Comparison of ENCODE assay signal across 20 mouse cellular contexts in genomic region chr2:149512870-149513269, GRCm38 (mm10).
DNase-seq lines count a peak whose midpoint lies in the region; ATAC-seq and TF ChIP-seq lines count a peak whose summit lies in the region.
"Had no signal": no experiment of that assay in that cellular context is flagged by ENCODE, and none has a peak within 500 bp of the region (broad histone marks: within the 10 kb centered on the region; RNA-seq: fewer than 3 reads in every experiment).

No protein-coding gene starts in this region.

- no peak for TF ChIP-seq CTCF in brain, embryonic 14.5 days (IDR thresholded peaks at IDR 0.05; ENCODE audit: borderline replicate concordance, extremely low read depth, insufficient read depth, insufficient read length)

- no peak for TF ChIP-seq POLR2A in brain, embryonic 14.5 days (IDR thresholded peaks at IDR 0.05; ENCODE audit: borderline replicate concordance, extremely low read depth, insufficient read depth, insufficient read length, poor library complexity, severe bottlenecking)

- H3K4me3 ChIP-seq in hindbrain, embryonic 11.5 days (ENCODE audit: low read depth, low read length): no peak overlapping the region
- no peak overlapping the region for H3K4me3 ChIP-seq in hindbrain, embryonic 16.5 days (ENCODE audit: low read length)
- peak overlapping the region; percentile 53 for H3K4me3 ChIP-seq in megakaryocyte, embryonic 14.5 days (replicated peaks)
- H3K4me3 ChIP-seq in midbrain, embryonic 12.5 days: no peak overlapping the region
- no peak overlapping the region for H3K4me3 ChIP-seq in midbrain, embryonic 13.5 days (replicated peaks)
- H3K4me3 ChIP-seq: embryonic facial prominence, embryonic 10.5 days; embryonic facial prominence, embryonic 12.5 days; forebrain, embryonic 13.5 days; forebrain, embryonic 15.5 days had no signal

- no peaks in the 10 kb centered on the region for H3K4me1 ChIP-seq in hindbrain, embryonic 11.5 days (replicated peaks; ENCODE audit: control insufficient read depth, insufficient read depth, low read length)
- H3K4me1 ChIP-seq in hindbrain, embryonic 16.5 days (ENCODE audit: control insufficient read depth, insufficient read depth, low read depth, low read length): no peaks in the 10 kb centered on the region
- H3K4me1 ChIP-seq in megakaryocyte, embryonic 14.5 days: no peaks in the 10 kb centered on the region
- H3K4me1 ChIP-seq in midbrain, embryonic 12.5 days: no peaks in the 10 kb centered on the region
- H3K4me1 ChIP-seq in midbrain, embryonic 13.5 days (replicated peaks): no peaks in the 10 kb centered on the region
- H3K4me1 ChIP-seq: embryonic facial prominence, embryonic 10.5 days; embryonic facial prominence, embryonic 12.5 days; forebrain, embryonic 13.5 days; forebrain, embryonic 15.5 days had no signal

- H3K27me3 ChIP-seq in hindbrain, embryonic 11.5 days (ENCODE audit: control insufficient read depth, insufficient read depth, low read length): no peaks in the 10 kb centered on the region
- H3K27me3 ChIP-seq in hindbrain, embryonic 16.5 days (replicated peaks; ENCODE audit: control insufficient read depth, insufficient read depth, low read length): no peaks in the 10 kb centered on the region
- no peaks in the 10 kb centered on the region for H3K27me3 ChIP-seq in megakaryocyte, embryonic 14.5 days (replicated peaks)
- H3K27me3 ChIP-seq in midbrain, embryonic 12.5 days: no peaks in the 10 kb centered on the region
- no peaks in the 10 kb centered on the region for H3K27me3 ChIP-seq in midbrain, embryonic 13.5 days
- H3K27me3 ChIP-seq: embryonic facial prominence, embryonic 12.5 days; forebrain, embryonic 13.5 days; forebrain, embryonic 15.5 days had no signal

- ATAC-seq in hindbrain, embryonic 11.5 days (ENCODE audit: low FRiP score): 0 out of 2 replicates have a peak, but pooled peaks have one; percentile 63
- no peak for ATAC-seq in hindbrain, embryonic 16.5 days
- no peak for ATAC-seq in megakaryocyte, adult 5-6 weeks (ENCODE audit: poor library complexity, severe bottlenecking)
- ATAC-seq in midbrain, embryonic 12.5 days (ENCODE audit: low FRiP score, low read depth): peak; percentile 65; the same call in 1 of the 2 replicates
- no peak for ATAC-seq in midbrain, embryonic 13.5 days
- ATAC-seq: forebrain, embryonic 13.5 days; forebrain, embryonic 15.5 days had no signal

- 90% methylated on average over 1 of the region's 1 CpGs for WGBS in hindbrain, embryonic 11.5 days
- 76% methylated on average over 1 of the region's 1 CpGs for WGBS in hindbrain, embryonic 16.5 days
- WGBS in midbrain, embryonic 12.5 days: 83% methylated on average over 1 of the region's 1 CpGs
- WGBS in midbrain, embryonic 13.5 days: 74% methylated on average over 1 of the region's 1 CpGs

- no peak overlapping the region for H3K4me2 ChIP-seq in hindbrain, embryonic 11.5 days (replicated peaks; ENCODE audit: low read depth, low read length)
- H3K4me2 ChIP-seq in hindbrain, embryonic 16.5 days (ENCODE audit: low read length): no peak overlapping the region
- no peak overlapping the region for H3K4me2 ChIP-seq in midbrain, embryonic 12.5 days (replicated peaks)
- no peak overlapping the region for H3K4me2 ChIP-seq in midbrain, embryonic 13.5 days (replicated peaks)
- H3K4me2 ChIP-seq: embryonic facial prominence, embryonic 12.5 days; forebrain, embryonic 13.5 days; forebrain, embryonic 15.5 days had no signal

- H3K9me3 ChIP-seq in hindbrain, embryonic 11.5 days (ENCODE audit: control insufficient read depth, low read length): no peaks in the 10 kb centered on the region
- no peaks in the 10 kb centered on the region for H3K9me3 ChIP-seq in hindbrain, embryonic 16.5 days (ENCODE audit: control insufficient read depth, low read length)
- H3K9me3 ChIP-seq in megakaryocyte, embryonic 14.5 days: peaks cover 11% of the 10 kb centered on the region
- no peaks in the 10 kb centered on the region for H3K9me3 ChIP-seq in midbrain, embryonic 12.5 days
- no peaks in the 10 kb centered on the region for H3K9me3 ChIP-seq in midbrain, embryonic 13.5 days
- H3K9me3 ChIP-seq: embryonic facial prominence, embryonic 10.5 days; embryonic facial prominence, embryonic 12.5 days; forebrain, embryonic 13.5 days; forebrain, embryonic 15.5 days had no signal

- no peaks in the 10 kb centered on the region for H3K36me3 ChIP-seq in hindbrain, embryonic 11.5 days (ENCODE audit: control insufficient read depth, insufficient read depth, low read length)
- H3K36me3 ChIP-seq in hindbrain, embryonic 16.5 days (ENCODE audit: control insufficient read depth, insufficient read depth, low read length): no peaks in the 10 kb centered on the region
- no peaks in the 10 kb centered on the region for H3K36me3 ChIP-seq in megakaryocyte, embryonic 14.5 days (replicated peaks; ENCODE audit: low read length)
- H3K36me3 ChIP-seq in midbrain, embryonic 12.5 days: no peaks in the 10 kb centered on the region
- H3K36me3 ChIP-seq in midbrain, embryonic 13.5 days: no peaks in the 10 kb centered on the region
- H3K36me3 ChIP-seq: embryonic facial prominence, embryonic 10.5 days; embryonic facial prominence, embryonic 12.5 days; forebrain, embryonic 15.5 days had no signal

- DNase-seq in hindbrain, embryonic 11.5 days (ENCODE audit: low spot score): peak; percentile 4
- peak; percentile 1 for DNase-seq in brain, embryonic 14.5 days (ENCODE audit: low read depth)
- DNase-seq: adrenal gland, adult 2 months; adrenal gland, postnatal 10 days; adrenal gland, postnatal 25 days; B cell, adult 2 months; cerebellum, adult 11-12 months; cerebellum, adult 2 months; cerebellum, adult 9-10 months; cerebellum, postnatal 10 days; cerebellum, postnatal 25 days had no signal

- no peak overlapping the region for H3K9ac ChIP-seq in hindbrain, embryonic 11.5 days (ENCODE audit: low read depth, low read length)
- no peak overlapping the region for H3K9ac ChIP-seq in hindbrain, embryonic 16.5 days (ENCODE audit: low read depth, low read length)
- H3K9ac ChIP-seq in midbrain, embryonic 12.5 days (replicated peaks): no peak overlapping the region
- H3K9ac ChIP-seq in midbrain, embryonic 13.5 days (replicated peaks): no peak overlapping the region
- H3K9ac ChIP-seq: embryonic facial prominence, embryonic 12.5 days; forebrain, embryonic 13.5 days; forebrain, embryonic 15.5 days had no signal

- no peak overlapping the region for H3K27ac ChIP-seq in hindbrain, embryonic 11.5 days (ENCODE audit: low read depth, low read length)
- H3K27ac ChIP-seq in hindbrain, embryonic 16.5 days (ENCODE audit: low read depth, low read length): no peak overlapping the region
- no peak overlapping the region for H3K27ac ChIP-seq in midbrain, embryonic 12.5 days (replicated peaks)
- H3K27ac ChIP-seq in midbrain, embryonic 13.5 days: no peak overlapping the region
- H3K27ac ChIP-seq: embryonic facial prominence, embryonic 10.5 days; embryonic facial prominence, embryonic 12.5 days; forebrain, embryonic 13.5 days; forebrain, embryonic 15.5 days had no signal

Comparison
In these comparisons a context has a peak if more than half of its experiments do, and no peak if none do; other contexts are left out.
1. ATAC-seq: peak in hindbrain, embryonic 11.5 days (single experiment) and midbrain, embryonic 12.5 days (single experiment); none in hindbrain, embryonic 16.5 days (single experiment), megakaryocyte, adult 5-6 weeks (single experiment) and midbrain, embryonic 13.5 days (single experiment).